Mouse (Mus musculus): ENCODE data around the gene Gcnt2.

DNA sequence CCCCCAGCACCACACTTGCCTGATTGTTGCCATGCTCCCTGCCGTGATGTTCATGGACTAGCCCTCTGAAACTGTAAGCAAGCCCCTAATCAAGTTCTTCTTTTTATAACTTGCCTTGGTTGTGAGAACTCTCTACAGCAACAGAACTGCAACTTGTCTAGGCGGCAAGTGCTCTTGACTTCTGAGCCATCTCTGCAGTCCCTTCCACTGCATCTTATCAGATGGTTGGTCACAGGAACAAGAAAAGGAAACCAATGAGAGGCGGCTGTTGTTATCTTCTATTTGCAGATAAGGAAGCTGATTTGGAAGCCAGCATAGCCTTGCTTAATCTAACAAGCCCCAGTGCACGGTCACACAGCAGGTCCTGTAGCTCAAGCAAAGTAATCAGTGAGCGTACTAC lies 14.5 kb downstream of the Gcnt2 start:
- TF ChIP-seq CTCF (IDR thresholded peaks at IDR 0.05; ENCODE audit: extremely low read depth, insufficient read depth, low read length) = no peak
- no peak for TF ChIP-seq POLR2A (IDR thresholded peaks at IDR 0.05; ENCODE audit: extremely low read depth, insufficient read depth, low read length)

All from cortical plate, adult 2 months (tissue).